Mouse (Mus musculus) heart, embryonic 16.5 days (tissue): Measurements from ENCODE around the gene Ppm1a. TPM values are rescaled to one million over a fixed set of nuclear protein-coding genes. Genes with fewer than 3 reads are reported as not detected.
A peak's percentile ranks its signal among the peaks of the same experiment; 100 is the strongest.

Experiments used
- ATAC-seq: fragments of 200-750 bp; cut with Nextera tagmentation; replicated peaks from 2 replicates; pipeline ENCODE4 v1.8.0; 2017; ENCODE audit warnings: moderate number of reproducible peaks; ENCODE audit not compliant: insufficient read depth, low FRiP score; ENCODE audit errors: extremely low read depth
- H3K27ac ChIP-seq: fragments of 300-500 bp; sonication (generic); 2 replicates; pipeline ENCODE4 v1.5.1; 2014; ENCODE audit warnings: mild to moderate bottlenecking, low read length, control low read depth, moderate library complexity
- H3K27me3 ChIP-seq: fragments of 300-500 bp; sonication (generic); 2 replicates; pipeline ENCODE4 v1.6.1; 2014; ENCODE audit warnings: low read length, mixed read lengths; ENCODE audit not compliant: control insufficient read depth, insufficient read depth
- H3K36me3 ChIP-seq: fragments of 300-500 bp; sonication (generic); 2 replicates; pipeline ENCODE4 v1.6.1; 2014; ENCODE audit not compliant: control insufficient read depth, insufficient read depth
- H3K4me1 ChIP-seq: fragments of 300-500 bp; sonication (generic); 2 replicates; pipeline ENCODE4 v1.6.1; 2014; ENCODE audit warnings: low read length, mixed read lengths; ENCODE audit not compliant: control insufficient read depth, insufficient read depth
- H3K4me2 ChIP-seq: fragments of 300-500 bp; sonication (generic); 2 replicates; pipeline ENCODE4 v1.6.1; 2014; ENCODE audit warnings: low read depth, mild to moderate bottlenecking, control low read depth, low read length
- H3K4me3 ChIP-seq: fragments of 300-500 bp; sonication (generic); 2 replicates; pipeline ENCODE4 v1.5.1; 2014; ENCODE audit warnings: mild to moderate bottlenecking, control low read depth, low read length
- H3K9ac ChIP-seq: fragments of 300-500 bp; sonication (generic); 2 replicates; pipeline ENCODE4 v1.6.1; 2014; ENCODE audit warnings: low read length, control low read depth
- H3K9me3 ChIP-seq: fragments of 300-500 bp; sonication (generic); replicated peaks from 2 replicates; pipeline ENCODE4 v1.6.1; 2016; ENCODE audit warnings: low read length; ENCODE audit not compliant: control insufficient read depth
- WGBS: fragments of 180-500 bp; shearing (Covaris S2); extraction: QIAGEN DNeasy Blood & Tissue Kit; methylation state at CpG from one replicate; pipeline ENCODE4 v1.1.7; 2014; 5-methylcytosine and 5-hydroxymethylcytosine counted together
- polyA plus RNA-seq: library from polyadenylated mRNA; unstranded; fragments of >200 nt; fragmentation: Nextera tagmentation; extraction: Ambion mirVana; gene quantifications from 2 replicates; pipeline ENCODE4 v1.2.1, GENCODE M21; 2015

Ppm1a gene
- polyA plus RNA-seq = 29.0 and 38.4 TPM in 2 replicates

- H3K27ac ChIP-seq = no peak within 1 kb of the TSS
- no peaks in the 10 kb centered on the region for H3K36me3 ChIP-seq
- no peaks in the 10 kb centered on the region for H3K27me3 ChIP-seq
- H3K4me3 ChIP-seq = no peak within 1 kb of the TSS
- no peak for ATAC-seq
- H3K4me2 ChIP-seq = no peak within 1 kb of the TSS
- 10% methylated on average over 4 of the region's 4 CpGs for WGBS
- H3K9ac ChIP-seq = no peak within 1 kb of the TSS
- H3K4me1 ChIP-seq = peaks cover 10% of the 10 kb centered on the region; the same call in 1 of the 2 replicates
- no peaks in the 10 kb centered on the region for H3K9me3 ChIP-seq
Observed at GRCm38 (mm10) chr12:72757086-72757485, at the start of gene Ppm1a. Ppm1a (plus strand) TSS chr12:72757455.

GRCm38 (mm10) chr12:72709981-72710380, 47.3 kb upstream of the Ppm1a start:
- H3K9ac ChIP-seq = no peak overlapping the region
- H3K4me1 ChIP-seq = no peaks in the 10 kb centered on the region

DNA sequence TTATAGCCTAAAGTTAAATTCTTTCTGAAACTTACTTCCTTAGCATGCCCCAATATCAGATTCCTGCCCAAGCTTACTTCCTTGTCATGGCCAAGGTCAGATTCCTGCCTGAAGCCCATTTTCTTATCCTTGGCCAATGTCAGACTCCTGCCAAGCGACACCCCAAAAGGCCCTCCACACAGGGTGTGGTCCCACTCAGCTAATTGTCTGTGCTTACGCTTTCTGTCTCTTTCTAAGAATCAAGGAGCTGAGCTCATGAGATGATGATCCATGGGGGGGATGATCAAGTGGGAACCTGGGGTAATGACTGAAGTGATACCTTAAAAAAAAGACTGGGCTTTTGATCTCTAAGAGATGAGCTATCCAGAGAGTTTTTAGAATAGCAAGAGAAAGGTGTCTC, 42.4 kb upstream of the Ppm1a start:
- Histone ChIP-seq H3K9me3 (peaks cover 7% of the 10 kb centered on the region), H3K4me2 (no peak overlapping the region), H3K27ac (no peak overlapping the region), H3K27me3 (no peaks in the 10 kb centered on the region), H3K4me3 (no peak overlapping the region), H3K4me1 (peaks cover 4% of the 10 kb centered on the region; the same call in 1 of the 2 replicates), H3K36me3 (no peaks in the 10 kb centered on the region), H3K9ac (no peak overlapping the region)
- ATAC-seq = no peak
- WGBS = 91% methylated on average over 2 of the region's 2 CpGs

More at GRCm38 (mm10) chr12:72709981-72710380, 47.3 kb upstream of the Ppm1a start:
- H3K27ac ChIP-seq = no peak overlapping the region
- H3K4me3 ChIP-seq = no peak overlapping the region
- H3K36me3 ChIP-seq = no peaks in the 10 kb centered on the region
- peaks cover 7% of the 10 kb centered on the region for H3K9me3 ChIP-seq
- no peaks in the 10 kb centered on the region for H3K27me3 ChIP-seq
- H3K4me2 ChIP-seq = no peak overlapping the region
- WGBS = 91% methylated on average over 3 of the region's 3 CpGs
- no peak for ATAC-seq

- Histone ChIP-seq H3K27me3 (no peaks in the 10 kb centered on the region), H3K9ac (no peak overlapping the region), H3K9me3 (peaks cover 7% of the 10 kb centered on the region), H3K4me3 (no peak overlapping the region), H3K27ac (no peak overlapping the region), H3K4me2 (no peak overlapping the region), H3K36me3 (no peaks in the 10 kb centered on the region), H3K4me1 (peaks cover 7% of the 10 kb centered on the region; the same call in 1 of the 2 replicates)
- ATAC-seq = no peak
- WGBS = 93% methylated on average over 9 of the region's 9 CpGs
Observed at GRCm38 (mm10) chr12:72715846-72716245, 41.4 kb upstream of the Ppm1a start.

DNA sequence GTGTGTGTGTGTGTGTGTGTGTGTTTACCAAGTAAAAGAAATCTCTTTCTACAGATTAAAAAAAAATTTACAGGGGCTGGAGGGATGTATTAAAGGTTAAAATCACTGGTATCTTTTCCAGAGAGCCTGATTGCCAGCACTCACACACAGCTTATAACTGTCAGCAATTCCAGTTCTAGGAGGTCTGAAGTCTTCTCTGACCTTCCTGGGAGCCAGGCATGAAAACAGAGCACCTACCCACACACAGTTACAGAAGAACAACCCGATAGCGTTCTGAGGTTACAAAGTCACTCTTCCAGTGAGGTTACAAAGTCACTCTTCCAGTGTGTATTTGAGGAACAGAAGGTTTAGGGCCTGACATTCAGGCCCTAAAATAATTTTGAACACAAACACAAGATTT, 38.2 kb upstream of the Ppm1a start:
- no peaks in the 10 kb centered on the region for H3K27me3 ChIP-seq
- ATAC-seq = no peak
- H3K9ac ChIP-seq = 0 out of 2 replicates have a peak overlapping the region, but pooled peaks have one; percentile 16
- no peaks in the 10 kb centered on the region for H3K36me3 ChIP-seq
- H3K4me1 ChIP-seq = peaks cover 7% of the 10 kb centered on the region; the same call in 1 of the 2 replicates
- H3K4me2 ChIP-seq = no peak overlapping the region
- H3K4me3 ChIP-seq = no peak overlapping the region
- H3K9me3 ChIP-seq = no peaks in the 10 kb centered on the region
- 32% methylated on average over 2 of the region's 2 CpGs for WGBS
- H3K27ac ChIP-seq = peak overlapping the region; percentile 86

GRCm38 (mm10) chr12:72719452-72720087, 37.7 kb upstream of the Ppm1a start:
- Histone ChIP-seq H3K4me3 (no peak overlapping the region), H3K4me2 (no peak overlapping the region), H3K36me3 (no peaks in the 10 kb centered on the region), H3K27ac (peak overlapping the region; percentile 86), H3K9ac (0 out of 2 replicates have a peak overlapping the region, but pooled peaks have one; percentile 16), H3K9me3 (no peaks in the 10 kb centered on the region), H3K27me3 (no peaks in the 10 kb centered on the region), H3K4me1 (peaks cover 7% of the 10 kb centered on the region; the same call in 1 of the 2 replicates)
- WGBS = 34% methylated on average over 11 of the region's 11 CpGs
- peak; percentile 91 for ATAC-seq

DNA sequence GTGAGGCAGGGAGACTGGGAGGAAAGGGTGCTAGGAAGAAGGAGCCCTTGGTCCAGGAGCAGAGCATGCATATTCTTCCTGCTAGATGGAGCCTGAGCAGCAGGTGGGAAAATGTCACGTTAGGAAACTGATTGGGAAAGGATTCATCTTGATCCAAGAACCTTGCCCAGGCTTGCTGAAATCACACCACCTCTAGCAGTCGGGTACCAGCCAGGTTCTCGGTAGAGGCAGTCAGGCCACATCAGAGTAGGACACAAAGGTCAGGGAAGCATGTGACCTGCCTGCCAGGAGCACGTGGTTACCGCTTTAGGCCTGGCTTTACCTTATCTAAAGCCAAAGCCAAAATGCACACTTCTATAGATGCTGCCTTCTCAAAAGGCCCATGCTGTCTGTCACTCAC, 35.5 kb upstream of the Ppm1a start:
- Histone ChIP-seq H3K36me3 (no peaks in the 10 kb centered on the region), H3K9me3 (no peaks in the 10 kb centered on the region), H3K4me1 (peaks cover 7% of the 10 kb centered on the region; the same call in 1 of the 2 replicates), H3K27me3 (no peaks in the 10 kb centered on the region), H3K4me3 (no peak overlapping the region), H3K4me2 (no peak overlapping the region), H3K27ac (no peak overlapping the region), H3K9ac (no peak overlapping the region)
- 64% methylated on average over 5 of the region's 5 CpGs for WGBS
- ATAC-seq = no peak

GRCm38 (mm10) chr12:72723965-72724364, 33.3 kb upstream of the Ppm1a start:
- Histone ChIP-seq H3K9me3 (no peaks in the 10 kb centered on the region), H3K36me3 (no peaks in the 10 kb centered on the region), H3K9ac (no peak overlapping the region), H3K4me3 (no peak overlapping the region), H3K27ac (no peak overlapping the region), H3K4me2 (no peak overlapping the region), H3K4me1 (peaks cover 7% of the 10 kb centered on the region; the same call in 1 of the 2 replicates), H3K27me3 (no peaks in the 10 kb centered on the region)
- 53% methylated on average over 3 of the region's 3 CpGs for WGBS
- ATAC-seq = no peak

- Histone ChIP-seq H3K9me3 (no peaks in the 10 kb centered on the region), H3K9ac (no peak overlapping the region), H3K4me3 (no peak overlapping the region), H3K36me3 (no peaks in the 10 kb centered on the region), H3K4me1 (no peaks in the 10 kb centered on the region), H3K4me2 (no peak overlapping the region), H3K27ac (no peak overlapping the region), H3K27me3 (no peaks in the 10 kb centered on the region)
- WGBS = 82% methylated on average over 8 of the region's 8 CpGs
- ATAC-seq = no peak
Observed at GRCm38 (mm10) chr12:72727021-72727420, 30.2 kb upstream of the Ppm1a start.
